Mouse (Mus musculus) limb, embryonic 15.5 days (tissue): ENCODE results near the gene Gm28308. TPM values are rescaled to one million over a fixed set of nuclear protein-coding genes. Genes with fewer than 3 reads are reported as not detected.

Experiments
- ATAC-seq: fragments of 200-750 bp; cut with Nextera tagmentation; 2 replicates; pipeline ENCODE4 v1.8.0; 2017; ENCODE audit warnings: low read depth, moderate TSS enrichment; ENCODE audit not compliant: insufficient number of reproducible peaks, low FRiP score, low TSS enrichment
- H3K27ac ChIP-seq: fragments of 300-500 bp; sonication (generic); 2 replicates; pipeline ENCODE4 v1.5.1; 2015; ENCODE audit warnings: moderate library complexity, mild to moderate bottlenecking, inconsistent platforms
- H3K27me3 ChIP-seq: fragments of 300-500 bp; sonication (generic); 2 replicates; pipeline ENCODE4 v1.6.1; 2015; ENCODE audit warnings: inconsistent platforms
- H3K36me3 ChIP-seq: fragments of 300-500 bp; sonication (generic); 2 replicates; pipeline ENCODE4 v1.6.1; 2015; ENCODE audit warnings: inconsistent platforms
- H3K4me1 ChIP-seq: fragments of 300-500 bp; sonication (generic); 2 replicates; pipeline ENCODE4 v1.6.1; 2015; ENCODE audit warnings: inconsistent platforms
- H3K4me2 ChIP-seq: fragments of 300-500 bp; sonication (generic); 2 replicates; pipeline ENCODE4 v1.6.1; 2015; ENCODE audit warnings: mild to moderate bottlenecking, inconsistent platforms
- H3K4me3 ChIP-seq: fragments of 300-500 bp; sonication (generic); 2 replicates; pipeline ENCODE4 v1.5.1; 2015; ENCODE audit warnings: mild to moderate bottlenecking, inconsistent platforms
- H3K9ac ChIP-seq: fragments of 300-500 bp; sonication (generic); 2 replicates; pipeline ENCODE4 v1.6.1; 2015; ENCODE audit warnings: inconsistent platforms
- H3K9me3 ChIP-seq: fragments of 300-500 bp; sonication (generic); 2 replicates; pipeline ENCODE4 v1.6.1; 2016; ENCODE audit warnings: inconsistent platforms
- WGBS: fragments of 180-500 bp; shearing (Covaris S2); methylation state at CpG from one replicate; pipeline ENCODE4 v1.1.7; 2015; 5-methylcytosine and 5-hydroxymethylcytosine counted together
- polyA plus RNA-seq: library from polyadenylated mRNA; unstranded; fragments of >200 nt; fragmentation: Nextera tagmentation; extraction: Ambion mirVana; gene quantifications from 2 replicates; pipeline ENCODE4 v1.2.1, GENCODE M21; 2015

The Gm28308 gene
- polyA plus RNA-seq, 1 experiment from 2014 or later, result 0.70 TPM

- no peak for ATAC-seq
- Histone ChIP-seq H3K9ac (peak overlapping the region; percentile 89), H3K27me3 (peaks cover 23% of the 10 kb centered on the region; the same call in 1 of the 2 replicates), H3K4me3 (peak overlapping the region; percentile 64), H3K4me2 (peak overlapping the region; percentile 60), H3K36me3 (no peaks in the 10 kb centered on the region), H3K27ac (peak overlapping the region; percentile 96), H3K9me3 (no peaks in the 10 kb centered on the region), H3K4me1 (peaks cover 33% of the 10 kb centered on the region)
- WGBS, result under 1% methylated on average over 23 of the region's 23 CpGs
Observed at GRCm38 (mm10) chr6:52244471-52245039, 31.4 kb upstream of the Gm28308 start.

- Histone ChIP-seq H3K9ac (peak overlapping the region; percentile 89), H3K4me3 (peak overlapping the region; percentile 64), H3K9me3 (no peaks in the 10 kb centered on the region), H3K27me3 (peaks cover 23% of the 10 kb centered on the region; the same call in 1 of the 2 replicates), H3K4me1 (peaks cover 32% of the 10 kb centered on the region), H3K4me2 (peak overlapping the region; percentile 60), H3K27ac (peak overlapping the region; percentile 96), H3K36me3 (no peaks in the 10 kb centered on the region)
- ATAC-seq, result no peak
- 6% methylated on average over 12 of the region's 12 CpGs for whole genome bisulfite sequencing
Observed at GRCm38 (mm10) chr6:52243681-52244121, 30.6 kb upstream of the Gm28308 start.

- Histone ChIP-seq H3K27me3 (peaks cover 17% of the 10 kb centered on the region; the same call in 1 of the 2 replicates), H3K4me1 (peaks cover 32% of the 10 kb centered on the region), H3K9ac (no peak overlapping the region), H3K27ac (peak overlapping the region; percentile 96), H3K9me3 (no peaks in the 10 kb centered on the region), H3K4me3 (peak overlapping the region; percentile 64), H3K36me3 (no peaks in the 10 kb centered on the region), H3K4me2 (peak overlapping the region; percentile 60)
- WGBS, result 23% methylated on average over 4 of the region's 4 CpGs
- no peak for ATAC-seq
Observed at GRCm38 (mm10) chr6:52242801-52243332, 29.7 kb upstream of the Gm28308 start.

GRCm38 (mm10) chr6:52241001-52241621, 28.0 kb upstream of the Gm28308 start:
- WGBS, result 23% methylated on average over 9 of the region's 9 CpGs
- Histone ChIP-seq H3K9me3 (no peaks in the 10 kb centered on the region), H3K9ac (peak overlapping the region; percentile 85; the same call in 1 of the 2 replicates), H3K4me1 (peaks cover 45% of the 10 kb centered on the region), H3K27me3 (peaks cover 17% of the 10 kb centered on the region; the same call in 1 of the 2 replicates), H3K4me3 (peak overlapping the region; percentile 59), H3K36me3 (no peaks in the 10 kb centered on the region), H3K4me2 (peak overlapping the region; percentile 50), H3K27ac (peak overlapping the region; percentile 97)
- ATAC-seq, result no peak

GRCm38 (mm10) chr6:52240389-52241000, 27.4 kb upstream of the Gm28308 start, which contains the start of gene Hoxa10:
Gene Hoxa10 (minus strand): TSS chr6:52240854.
- Histone ChIP-seq H3K9ac (peak within 1 kb of the TSS; percentile 85), H3K4me2 (peak within 1 kb of the TSS; percentile 50), H3K27ac (peak within 1 kb of the TSS; percentile 97), H3K4me3 (peak within 1 kb of the TSS; percentile 59), H3K36me3 (no peaks in the 10 kb centered on the region), H3K4me1 (peaks cover 51% of the 10 kb centered on the region), H3K9me3 (no peaks in the 10 kb centered on the region), H3K27me3 (peaks cover 17% of the 10 kb centered on the region; the same call in 1 of the 2 replicates)
- ATAC-seq, result peak; percentile 77
- WGBS, result 3% methylated on average over 35 of the region's 35 CpGs

- no peaks in the 10 kb centered on the region for H3K9me3 ChIP-seq
- peak overlapping the region; percentile 50 for H3K4me2 ChIP-seq
- no peaks in the 10 kb centered on the region for H3K36me3 ChIP-seq
- H3K9ac ChIP-seq, result peak overlapping the region; percentile 85
- no peak for ATAC-seq
- 1% methylated on average over 30 of the region's 30 CpGs for WGBS
- peaks cover 17% of the 10 kb centered on the region; the same call in 1 of the 2 replicates for H3K27me3 ChIP-seq
- H3K27ac ChIP-seq, result peak overlapping the region; percentile 97
- H3K4me3 ChIP-seq, result peak overlapping the region; percentile 59
- peaks cover 58% of the 10 kb centered on the region for H3K4me1 ChIP-seq
Observed at GRCm38 (mm10) chr6:52239625-52240388, 26.7 kb upstream of the Gm28308 start.

- peaks cover 17% of the 10 kb centered on the region; the same call in 1 of the 2 replicates for H3K27me3 ChIP-seq
- H3K4me2 ChIP-seq, result peak overlapping the region; percentile 67
- no peak for ATAC-seq
- H3K4me1 ChIP-seq, result peaks cover 59% of the 10 kb centered on the region
- H3K9ac ChIP-seq, result peak overlapping the region; percentile 37; the same call in 1 of the 2 replicates
- peak overlapping the region; percentile 59 for H3K4me3 ChIP-seq
- no peaks in the 10 kb centered on the region for H3K36me3 ChIP-seq
- no peaks in the 10 kb centered on the region for H3K9me3 ChIP-seq
- 7% methylated on average over 7 of the region's 7 CpGs for WGBS
- peak overlapping the region; percentile 62 for H3K27ac ChIP-seq
Observed at GRCm38 (mm10) chr6:52238976-52239375, 25.8 kb upstream of the Gm28308 start.

- H3K4me3 ChIP-seq, result peak overlapping the region; percentile 59
- ATAC-seq, result no peak
- H3K4me1 ChIP-seq, result peaks cover 52% of the 10 kb centered on the region
- no peaks in the 10 kb centered on the region for H3K9me3 ChIP-seq
- H3K4me2 ChIP-seq, result peak overlapping the region; percentile 67
- H3K9ac ChIP-seq, result peak overlapping the region; percentile 42; the same call in 1 of the 2 replicates
- peak overlapping the region; percentile 96 for H3K27ac ChIP-seq
- no peaks in the 10 kb centered on the region for H3K36me3 ChIP-seq
- H3K27me3 ChIP-seq, result peaks cover 17% of the 10 kb centered on the region; the same call in 1 of the 2 replicates
- 6% methylated on average over 7 of the region's 7 CpGs for WGBS
Observed at GRCm38 (mm10) chr6:52238155-52238545, 25.0 kb upstream of the Gm28308 start.

- H3K27me3 ChIP-seq, result peaks cover 14% of the 10 kb centered on the region; the same call in 1 of the 2 replicates
- H3K4me2 ChIP-seq, result peak overlapping the region; percentile 67
- WGBS, result 12% methylated on average over 10 of the region's 10 CpGs
Observed at GRCm38 (mm10) chr6:52237346-52238154, 24.4 kb upstream of the Gm28308 start.

GRCm38 (mm10) chr6:52236806-52237205, 23.7 kb upstream of the Gm28308 start:
- H3K4me2 ChIP-seq, result peak overlapping the region; percentile 67
- peaks cover 41% of the 10 kb centered on the region for H3K4me1 ChIP-seq
- no peaks in the 10 kb centered on the region for H3K36me3 ChIP-seq
- WGBS, result 27% methylated on average over 3 of the region's 3 CpGs
- H3K27me3 ChIP-seq, result peaks cover 11% of the 10 kb centered on the region; the same call in 1 of the 2 replicates
- no peaks in the 10 kb centered on the region for H3K9me3 ChIP-seq
- no peak for ATAC-seq
- H3K4me3 ChIP-seq, result peak overlapping the region; percentile 59
- peak overlapping the region; percentile 96 for H3K27ac ChIP-seq
- peak overlapping the region; percentile 20; the same call in 1 of the 2 replicates for H3K9ac ChIP-seq

More at GRCm38 (mm10) chr6:52237346-52238154, 24.4 kb upstream of the Gm28308 start:
- Histone ChIP-seq H3K9ac (peak overlapping the region; percentile 42; the same call in 1 of the 2 replicates), H3K4me3 (peak overlapping the region; percentile 59), H3K9me3 (no peaks in the 10 kb centered on the region), H3K36me3 (no peaks in the 10 kb centered on the region), H3K27ac (peak overlapping the region; percentile 96), H3K4me1 (peaks cover 46% of the 10 kb centered on the region)
- no peak for ATAC-seq
